10 mouse cellular contexts compared by ENCODE assay signal in the genomic region with DNA sequence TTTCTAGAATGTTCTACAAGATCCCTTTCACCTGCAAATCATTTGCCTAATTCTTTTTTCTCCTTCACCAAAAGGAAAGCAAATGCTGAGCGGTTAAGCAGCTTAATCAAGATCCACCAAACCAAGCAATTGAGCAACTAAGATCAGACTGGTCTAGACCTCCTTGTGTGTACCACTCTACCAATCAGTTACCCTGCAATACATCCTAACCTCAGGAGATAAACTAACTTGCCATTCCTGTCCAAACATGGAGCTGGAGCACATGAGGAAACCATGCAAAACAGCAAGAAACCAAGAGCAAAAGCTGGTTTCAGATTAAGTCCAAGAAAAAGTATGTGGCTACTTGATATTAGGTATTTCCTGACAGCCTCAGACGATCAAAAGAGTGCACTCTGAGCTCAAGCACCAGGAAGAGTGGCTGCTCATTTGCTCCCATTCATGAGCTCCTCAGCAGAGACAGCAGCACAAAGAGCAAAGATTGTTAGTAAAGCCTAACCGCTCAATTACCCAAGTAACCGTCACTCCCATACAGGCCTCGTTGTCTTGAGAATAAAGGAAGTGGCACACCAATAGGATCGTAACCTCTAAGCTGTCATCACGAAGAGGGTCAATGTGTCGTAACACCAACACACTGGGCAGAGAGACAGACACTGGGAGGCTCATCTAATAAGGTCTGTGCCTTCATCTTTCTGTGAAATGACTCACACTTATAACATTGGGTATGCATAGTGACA.
DNase-seq lines count a peak whose midpoint lies in the region; ATAC-seq and TF ChIP-seq lines count a peak whose summit lies in the region.
"Had no signal": no experiment of that assay in that cellular context is flagged by ENCODE, and none has a peak within 500 bp of the region (broad histone marks: within the 10 kb centered on the region; RNA-seq: fewer than 3 reads in every experiment).

No protein-coding gene starts in this region.

- peak overlapping the region; percentile 68 for H3K27ac ChIP-seq in bone marrow, adult 2 months (ENCODE audit: control insufficient read depth, insufficient read depth, low read depth, low read length, poor library complexity)
- peak overlapping the region; percentile 5; the same call in 1 of the 2 replicates for H3K27ac ChIP-seq in hindbrain, embryonic 10.5 days
- H3K27ac ChIP-seq in midbrain, embryonic 12.5 days (replicated peaks), result 0 out of 2 replicates have a peak overlapping the region, but pooled peaks have one; percentile 16
- H3K27ac ChIP-seq in layer of hippocampus, adult 2 months, result no peak overlapping the region
- no peak overlapping the region for H3K27ac ChIP-seq in kidney, adult 2 months (ENCODE audit: insufficient read depth, low read depth, low read length)
- H3K27ac ChIP-seq: heart, embryonic 13.5 days had no signal

- no peaks in the 10 kb centered on the region for H3K9me3 ChIP-seq in hindbrain, embryonic 10.5 days
- H3K9me3 ChIP-seq in midbrain, embryonic 12.5 days, result no peaks in the 10 kb centered on the region
- H3K9me3 ChIP-seq: heart, embryonic 13.5 days had no signal

- no peak overlapping the region for H3K9ac ChIP-seq in midbrain, embryonic 12.5 days (replicated peaks)
- H3K9ac ChIP-seq: heart, embryonic 13.5 days had no signal

- H3K27me3 ChIP-seq in hindbrain, embryonic 10.5 days (ENCODE audit: insufficient read depth, poor library complexity, severe bottlenecking), result peaks cover 19% of the 10 kb centered on the region; the same call in 1 of the 2 replicates
- peaks cover 4% of the 10 kb centered on the region for H3K27me3 ChIP-seq in midbrain, embryonic 12.5 days
- H3K27me3 ChIP-seq in kidney, adult 2 months (replicated peaks; ENCODE audit: control insufficient read depth, insufficient read depth, low read length), result no peaks in the 10 kb centered on the region
- H3K27me3 ChIP-seq: heart, embryonic 13.5 days had no signal

- H3K4me2 ChIP-seq in midbrain, embryonic 12.5 days (replicated peaks), result no peak overlapping the region
- H3K4me2 ChIP-seq: heart, embryonic 13.5 days had no signal

- no peak overlapping the region for H3K4me3 ChIP-seq in bone marrow, adult 2 months (replicated peaks; ENCODE audit: control insufficient read depth, low read depth, low read length)
- H3K4me3 ChIP-seq in hindbrain, embryonic 10.5 days, result no peak overlapping the region
- H3K4me3 ChIP-seq in midbrain, embryonic 12.5 days, result no peak overlapping the region
- H3K4me3 ChIP-seq in layer of hippocampus, adult 2 months, result no peak overlapping the region
- no peak overlapping the region for H3K4me3 ChIP-seq in kidney, adult 2 months (ENCODE audit: insufficient read depth, low read depth, low read length)
- H3K4me3 ChIP-seq: erythroblast, embryonic 14.5 days; heart, embryonic 13.5 days had no signal

- whole genome bisulfite sequencing in bone marrow, adult 2 months, result 22% methylated on average over 8 of the region's 8 CpGs
- 27% methylated on average over 8 of the region's 8 CpGs for WGBS in hindbrain, embryonic 10.5 days
- 13% methylated on average over 8 of the region's 8 CpGs for WGBS in midbrain, embryonic 12.5 days
- 59% methylated on average over 8 of the region's 8 CpGs for WGBS in kidney, adult 2 months

- DNase-seq in embryo, embryonic 11 days, result peak; percentile 54
- peak; percentile 33 for DNase-seq in hindbrain, embryonic 10.5 days (ENCODE audit: low spot score)
- no peak for DNase-seq in adrenal gland, adult 18-20 months (ENCODE audit: low spot score in 2 of 2)
- no peak for DNase-seq in layer of hippocampus, adult 2 months (ENCODE audit: low spot score in 2 of 2)
- no peak for DNase-seq in kidney, adult 2 months
- DNase-seq: kidney, postnatal 36 days had no signal

- TF ChIP-seq CTCF in bone marrow, adult 2 months (IDR thresholded peaks at IDR 0.05; ENCODE audit: control insufficient read depth, insufficient read depth, low read length), result no peak
- TF ChIP-seq CTCF in layer of hippocampus, adult 2 months (conservative IDR thresholded peaks at IDR 0.05), result no peak
- TF ChIP-seq CTCF in kidney, adult 2 months (conservative IDR thresholded peaks at IDR 0.05; ENCODE audit: insufficient read depth, insufficient read length, low read depth, low read length), result no peak

- no peaks in the 10 kb centered on the region for H3K36me3 ChIP-seq in hindbrain, embryonic 10.5 days
- no peaks in the 10 kb centered on the region for H3K36me3 ChIP-seq in midbrain, embryonic 12.5 days
- no peaks in the 10 kb centered on the region for H3K36me3 ChIP-seq in kidney, adult 2 months (ENCODE audit: control insufficient read depth, insufficient read depth, low read length)
- H3K36me3 ChIP-seq: heart, embryonic 13.5 days had no signal

- peak; percentile 83 for ATAC-seq in midbrain, embryonic 12.5 days (ENCODE audit: low FRiP score, low read depth)

- no peaks in the 10 kb centered on the region; the same call in 1 of the 2 replicates for H3K4me1 ChIP-seq in bone marrow, adult 2 months (ENCODE audit: control insufficient read depth, insufficient read depth, low read length)
- H3K4me1 ChIP-seq in hindbrain, embryonic 10.5 days (replicated peaks), result peaks cover 16% of the 10 kb centered on the region
- peaks cover 13% of the 10 kb centered on the region for H3K4me1 ChIP-seq in midbrain, embryonic 12.5 days
- no peaks in the 10 kb centered on the region for H3K4me1 ChIP-seq in kidney, adult 2 months (ENCODE audit: control insufficient read depth, insufficient read depth, low read length)
- H3K4me1 ChIP-seq: heart, embryonic 13.5 days had no signal

- TF ChIP-seq POLR2A in bone marrow, adult 2 months (IDR thresholded peaks at IDR 0.05; ENCODE audit: borderline replicate concordance, control insufficient read depth, low read depth, low read length), result no peak
- TF ChIP-seq POLR2A in kidney, adult 2 months (IDR thresholded peaks at IDR 0.05; ENCODE audit: low read depth, low read length), result no peak

Comparison
In these comparisons a context has a peak if more than half of its experiments do, and no peak if none do; other contexts are left out.
1. H3K27ac ChIP-seq: peak in bone marrow, adult 2 months (single experiment), hindbrain, embryonic 10.5 days (single experiment) and midbrain, embryonic 12.5 days (single experiment); none in layer of hippocampus, adult 2 months (single experiment) and kidney, adult 2 months (single experiment).
2. DNase-seq: peak in embryo, embryonic 11 days (single experiment) and hindbrain, embryonic 10.5 days (single experiment); none in adrenal gland, adult 18-20 months (0 of 2), layer of hippocampus, adult 2 months (0 of 2) and kidney, adult 2 months (single experiment).